Mouse (Mus musculus) limb, embryonic 12.5 days (tissue): ENCODE results near the gene Celf2. TPM values are rescaled to one million over a fixed set of nuclear protein-coding genes. Genes with fewer than 3 reads are reported as not detected.
"Not testable (repeated sequence)": the region's sequence is repeated elsewhere in the genome, so short reads cannot be mapped to it uniquely, and the experiment has no call there.

ENCODE experiments used
- ATAC-seq: fragments of 200-750 bp; cut with Nextera tagmentation; 2 replicates; pipeline ENCODE4 v1.8.0; 2017; ENCODE audit warnings: low read depth, moderate TSS enrichment; ENCODE audit not compliant: insufficient number of reproducible peaks, insufficient read depth, low FRiP score, low TSS enrichment
- H3K27ac ChIP-seq: fragments of 300-500 bp; sonication (generic); 2 replicates; pipeline ENCODE4 v1.5.1; 2016; ENCODE audit warnings: mild to moderate bottlenecking, moderate library complexity
- H3K27me3 ChIP-seq: fragments of 300-500 bp; sonication (generic); 2 replicates; pipeline ENCODE4 v1.6.1; 2016; ENCODE audit warnings: mild to moderate bottlenecking, moderate library complexity
- H3K36me3 ChIP-seq: fragments of 300-500 bp; sonication (generic); 2 replicates; pipeline ENCODE4 v1.6.1; 2016; ENCODE audit warnings: mild to moderate bottlenecking, moderate library complexity
- H3K4me1 ChIP-seq: fragments of 300-500 bp; sonication (generic); replicated peaks from 2 replicates; pipeline ENCODE4 v1.6.1; 2016
- H3K4me2 ChIP-seq: fragments of 300-500 bp; sonication (generic); 2 replicates; pipeline ENCODE4 v1.6.1; 2016; ENCODE audit warnings: mild to moderate bottlenecking, moderate library complexity
- H3K4me3 ChIP-seq: fragments of 300-500 bp; sonication (generic); replicated peaks from 2 replicates; pipeline ENCODE4 v1.5.1; 2016; ENCODE audit warnings: mild to moderate bottlenecking
- H3K9ac ChIP-seq: fragments of 300-500 bp; sonication (generic); replicated peaks from 2 replicates; pipeline ENCODE4 v1.6.1; 2016; ENCODE audit warnings: mild to moderate bottlenecking, moderate library complexity
- H3K9me3 ChIP-seq: fragments of 300-500 bp; sonication (generic); 2 replicates; pipeline ENCODE4 v1.6.1; 2016; ENCODE audit warnings: mild to moderate bottlenecking, moderate library complexity
- WGBS: fragments of 180-500 bp; shearing (Covaris S2); methylation state at CpG from one replicate; pipeline ENCODE4 v1.1.7; 2016; 5-methylcytosine and 5-hydroxymethylcytosine counted together
- polyA plus RNA-seq: library from polyadenylated mRNA; unstranded; fragments of >200 nt; fragmentation: Nextera tagmentation; extraction: Ambion mirVana; gene quantifications from 2 replicates; pipeline ENCODE4 v1.2.1, GENCODE M21; 2016

Celf2 gene
- polyA plus RNA-seq, 1 experiment from 2014 or later: 35.6 TPM

DNA sequence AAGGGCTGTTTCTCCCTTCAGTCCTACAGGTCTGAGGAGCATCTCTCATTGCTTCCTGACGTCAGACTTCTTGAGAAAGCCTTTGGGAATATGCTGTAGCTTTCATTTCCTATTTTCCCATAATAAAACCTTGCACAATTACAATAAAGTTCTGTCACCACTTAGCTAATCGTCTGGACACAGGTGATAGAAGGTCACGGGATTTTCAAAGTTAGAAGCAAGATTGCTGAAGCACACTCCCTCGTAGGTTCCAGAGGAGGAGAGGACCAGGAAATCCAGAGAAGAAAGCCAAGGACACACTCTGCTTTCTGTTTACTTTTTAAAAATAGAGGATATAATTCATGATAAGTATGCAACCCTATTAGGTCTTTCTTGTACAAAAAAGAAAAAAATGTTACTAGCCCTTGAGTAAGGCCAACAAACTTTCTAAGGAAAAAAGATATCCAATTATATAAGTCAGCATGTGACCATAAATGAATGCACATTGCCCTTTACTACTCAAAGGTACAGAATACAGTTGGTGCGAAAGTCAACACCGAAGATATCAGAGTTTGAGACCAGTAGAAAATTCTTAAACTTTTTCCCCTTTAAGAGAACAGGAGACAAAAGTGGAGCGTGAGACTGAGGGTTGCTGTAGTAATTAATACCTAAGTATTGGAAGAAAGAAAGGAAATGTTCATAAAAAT, 924.2 kb downstream of the Celf2 start:
- H3K9ac ChIP-seq: no peak overlapping the region
- no peak overlapping the region for H3K4me2 ChIP-seq
- H3K27me3 ChIP-seq: no peaks in the 10 kb centered on the region
- no peaks in the 10 kb centered on the region for H3K36me3 ChIP-seq
- no peak for ATAC-seq
- H3K9me3 ChIP-seq: no peaks in the 10 kb centered on the region
- H3K4me3 ChIP-seq: no peak overlapping the region
- WGBS: 69% methylated on average over 7 of the region's 7 CpGs
- H3K27ac ChIP-seq: no peak overlapping the region
- H3K4me1 ChIP-seq: peaks cover 6% of the 10 kb centered on the region

DNA sequence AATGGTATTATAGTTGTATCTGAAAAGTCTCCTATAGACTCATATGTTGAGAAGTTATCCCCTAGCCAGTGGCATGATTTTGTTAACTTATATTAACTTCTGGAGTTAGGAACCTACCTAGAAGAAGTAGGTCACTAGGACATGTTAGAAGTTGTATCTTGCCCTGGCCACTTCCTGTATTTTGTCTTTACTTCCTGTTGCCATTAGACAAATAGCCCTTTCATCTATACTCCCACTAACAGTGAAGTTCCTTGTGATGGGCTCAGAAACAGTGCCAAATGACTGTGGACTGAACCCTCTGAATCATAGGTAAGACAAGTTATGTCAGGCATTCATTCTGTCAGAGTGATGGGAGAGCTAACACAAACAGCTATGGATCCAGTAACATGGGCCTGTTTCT, 926.7 kb downstream of the Celf2 start:
- no peak for ATAC-seq
- Histone ChIP-seq H3K9me3 (no peaks in the 10 kb centered on the region), H3K4me2 (no peak overlapping the region), H3K27ac (no peak overlapping the region), H3K27me3 (no peaks in the 10 kb centered on the region), H3K9ac (no peak overlapping the region), H3K4me3 (no peak overlapping the region), H3K4me1 (0 out of 2 replicates have a peak, but pooled peaks cover 3% of the 10 kb centered on the region), H3K36me3 (no peaks in the 10 kb centered on the region)

DNA sequence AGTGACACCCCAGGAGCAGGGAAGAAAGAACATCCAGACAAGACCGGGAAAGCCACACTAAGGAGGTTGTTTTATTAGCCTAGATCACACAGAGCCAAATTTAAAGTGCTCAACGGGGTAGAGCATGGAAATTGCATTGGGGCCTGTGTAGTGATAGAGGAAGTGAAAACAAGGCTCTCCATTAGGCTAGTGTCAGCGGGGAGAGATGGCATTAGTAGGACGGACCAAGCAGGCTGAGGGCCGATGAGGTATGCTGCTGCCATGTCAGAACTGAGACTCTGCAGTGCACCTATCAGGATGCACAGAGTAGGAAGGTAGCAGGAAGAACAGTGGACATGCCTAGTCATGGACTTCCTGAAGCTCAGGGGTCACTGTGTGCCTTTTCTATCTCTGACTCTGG, 929.3 kb downstream of the Celf2 start:
- H3K36me3 ChIP-seq: no peaks in the 10 kb centered on the region
- 60% methylated on average over 5 of the region's 5 CpGs for whole genome bisulfite sequencing
- H3K27me3 ChIP-seq: no peaks in the 10 kb centered on the region
- no peaks in the 10 kb centered on the region for H3K9me3 ChIP-seq
- H3K4me1 ChIP-seq: 0 out of 2 replicates have a peak, but pooled peaks cover 2% of the 10 kb centered on the region
- no peak overlapping the region for H3K4me3 ChIP-seq
- H3K9ac ChIP-seq: no peak overlapping the region
- no peak for ATAC-seq
- H3K27ac ChIP-seq: no peak overlapping the region
- no peak overlapping the region for H3K4me2 ChIP-seq

DNA sequence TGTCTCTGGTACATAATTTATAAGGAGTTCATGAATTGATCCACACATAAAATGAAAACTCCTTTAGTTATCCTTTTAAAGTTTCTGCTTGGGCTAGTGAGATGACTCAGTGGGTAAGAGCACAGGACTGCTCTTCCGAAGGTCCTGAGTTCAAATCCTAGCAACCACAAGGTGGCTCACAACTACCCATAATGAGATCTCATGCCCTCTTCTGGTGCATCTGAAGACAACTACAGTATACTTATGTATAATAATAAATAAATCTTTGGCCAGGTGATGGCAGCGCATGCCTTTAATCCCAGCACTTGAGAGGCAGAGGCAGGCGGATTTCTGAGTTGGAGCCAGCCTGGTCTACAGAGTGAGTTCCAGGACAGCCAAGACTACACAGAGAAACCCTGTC, 934.0 kb downstream of the Celf2 start:
- not testable (repeated sequence) for H3K9me3 ChIP-seq, H3K4me1 ChIP-seq, H3K27me3 ChIP-seq, H3K9ac ChIP-seq, H3K4me2 ChIP-seq, H3K27ac ChIP-seq, H3K4me3 ChIP-seq, H3K36me3 ChIP-seq, ATAC-seq
- 94% methylated on average over 3 of the region's 3 CpGs for WGBS

DNA sequence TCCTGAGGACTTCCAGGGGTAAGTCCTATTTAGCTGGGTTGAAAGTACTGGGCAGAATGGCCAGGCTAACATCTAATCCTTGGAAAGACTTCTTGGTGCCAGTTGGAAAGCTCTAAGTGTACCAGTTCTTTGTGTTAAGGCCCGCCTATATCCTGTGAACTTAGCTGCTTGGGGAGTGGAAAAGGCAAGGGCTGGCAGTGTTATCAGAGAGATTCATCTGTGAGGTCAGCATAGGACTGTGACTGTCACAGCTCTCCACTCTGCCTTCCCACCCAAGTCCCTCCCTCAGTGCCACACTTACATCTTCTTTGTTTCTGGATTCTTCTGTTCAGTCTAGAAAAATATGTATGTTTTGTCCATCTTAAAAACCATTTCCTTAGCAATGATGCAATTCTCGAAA, 935.7 kb downstream of the Celf2 start:
- Histone ChIP-seq H3K9me3 (no peaks in the 10 kb centered on the region), H3K27me3 (no peaks in the 10 kb centered on the region), H3K27ac (no peak overlapping the region), H3K4me2 (no peak overlapping the region), H3K4me3 (no peak overlapping the region), H3K36me3 (no peaks in the 10 kb centered on the region), H3K9ac (no peak overlapping the region), H3K4me1 (no peaks in the 10 kb centered on the region)
- no peak for ATAC-seq
- WGBS: 84% methylated on average over 2 of the region's 2 CpGs

DNA sequence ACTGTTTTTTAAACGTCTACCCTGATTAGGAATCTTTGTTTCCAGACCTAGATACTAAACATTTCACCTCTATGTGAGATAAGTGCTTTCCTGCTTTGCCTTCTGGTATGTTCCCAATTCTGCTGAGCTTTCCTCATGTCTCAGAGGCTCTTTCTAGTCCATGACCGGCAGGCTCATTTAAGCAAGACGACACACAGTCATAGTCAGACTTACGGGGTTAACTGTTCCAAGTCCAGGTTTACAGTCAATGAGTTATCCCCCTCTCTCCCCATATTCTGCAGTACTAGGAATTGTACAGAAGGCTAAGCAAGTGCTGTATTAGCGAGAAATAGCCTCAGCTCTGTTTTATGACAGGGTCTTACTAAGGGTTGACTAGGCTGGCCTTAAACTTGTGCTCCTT, 936.4 kb downstream of the Celf2 start:
- ATAC-seq: no peak
- 76% methylated on average over 5 of the region's 5 CpGs for WGBS
- H3K4me3 ChIP-seq: no peak overlapping the region

DNA sequence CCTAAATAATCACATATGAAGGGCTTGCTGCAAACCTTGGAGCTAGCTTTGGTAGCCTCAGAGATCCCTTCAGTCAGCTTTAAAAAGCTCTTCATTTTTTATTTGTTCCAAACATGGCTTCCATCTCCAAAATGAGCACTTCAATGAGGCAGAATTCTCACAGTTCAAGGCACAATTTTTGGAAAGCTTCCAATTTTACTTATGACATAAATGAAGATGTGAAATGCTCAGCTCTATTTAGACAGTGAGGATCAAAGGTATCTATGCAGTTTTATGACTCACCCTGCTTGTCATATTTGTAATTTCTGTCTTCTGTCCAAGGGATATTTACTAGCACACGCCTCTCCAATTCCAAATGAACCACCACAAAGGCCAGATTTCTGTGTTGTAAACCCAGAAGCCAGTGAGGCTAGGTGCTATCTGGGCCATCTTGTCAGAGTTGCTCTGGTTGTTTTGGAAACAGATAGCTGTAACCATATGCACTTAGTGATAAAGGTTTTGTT, 940.3 kb downstream of the Celf2 start:
- Histone ChIP-seq H3K9ac (no peak overlapping the region), H3K27ac (no peak overlapping the region), H3K4me3 (no peak overlapping the region), H3K36me3 (no peaks in the 10 kb centered on the region), H3K4me1 (no peaks in the 10 kb centered on the region), H3K4me2 (no peak overlapping the region), H3K9me3 (no peaks in the 10 kb centered on the region), H3K27me3 (no peaks in the 10 kb centered on the region)
- ATAC-seq: no peak
- WGBS: 73% methylated on average over 1 of the region's 1 CpGs

More for the DNA sequence above, 936.4 kb downstream of the Celf2 start:
- no peak overlapping the region for H3K4me2 ChIP-seq
- no peaks in the 10 kb centered on the region for H3K9me3 ChIP-seq
- no peak overlapping the region for H3K9ac ChIP-seq
- no peaks in the 10 kb centered on the region for H3K4me1 ChIP-seq
- H3K27me3 ChIP-seq: no peaks in the 10 kb centered on the region
- H3K27ac ChIP-seq: no peak overlapping the region
- no peaks in the 10 kb centered on the region for H3K36me3 ChIP-seq

DNA sequence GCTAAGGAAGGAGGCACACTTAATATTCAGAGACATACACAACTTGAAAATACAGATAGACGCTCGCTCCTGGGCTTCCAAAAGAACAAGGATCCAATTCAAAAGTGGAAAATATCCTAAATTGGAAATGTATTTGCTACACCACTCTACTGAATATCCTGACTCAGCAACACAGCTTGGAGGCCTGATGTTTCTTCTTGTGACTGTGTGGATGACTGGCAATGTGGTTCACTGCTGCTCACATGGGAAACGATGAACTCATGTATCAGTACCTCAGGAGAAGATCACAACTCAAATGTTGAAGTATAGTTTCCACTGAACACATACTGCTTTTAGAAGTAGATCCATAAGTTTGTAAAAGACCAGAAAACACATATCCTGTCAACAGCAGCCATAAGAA, 944.2 kb downstream of the Celf2 start:
- ATAC-seq: no peak
- no peaks in the 10 kb centered on the region for H3K4me1 ChIP-seq
- no peaks in the 10 kb centered on the region for H3K36me3 ChIP-seq
- no peak overlapping the region for H3K27ac ChIP-seq
- no peak overlapping the region for H3K4me2 ChIP-seq
- H3K9ac ChIP-seq: no peak overlapping the region
- no peaks in the 10 kb centered on the region for H3K27me3 ChIP-seq
- 87% methylated on average over 3 of the region's 3 CpGs for WGBS
- H3K9me3 ChIP-seq: no peaks in the 10 kb centered on the region
- no peak overlapping the region for H3K4me3 ChIP-seq

DNA sequence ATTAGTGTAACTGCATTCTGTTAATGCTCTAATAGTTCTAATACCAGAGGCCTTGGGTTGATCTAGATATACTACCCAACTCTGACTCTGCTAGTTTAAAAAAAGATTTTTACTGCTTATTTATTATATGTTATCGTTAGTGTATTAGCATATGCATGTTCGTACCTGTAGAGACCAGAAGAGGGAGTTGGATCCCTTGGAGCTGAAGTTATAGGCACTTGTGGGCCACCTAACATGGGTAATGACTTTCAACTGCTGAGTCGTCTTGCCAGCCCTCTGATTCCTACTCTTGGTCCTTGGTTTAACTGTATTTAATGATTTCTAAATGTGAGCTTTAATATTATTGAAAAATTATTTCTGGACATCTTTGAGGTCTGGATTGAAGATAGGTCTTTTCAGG, 948.0 kb downstream of the Celf2 start:
- H3K9ac ChIP-seq: no peak overlapping the region
- 91% methylated on average over 3 of the region's 3 CpGs for WGBS
- no peak overlapping the region for H3K4me2 ChIP-seq
- no peaks in the 10 kb centered on the region for H3K9me3 ChIP-seq
- H3K4me1 ChIP-seq: no peaks in the 10 kb centered on the region
- no peak overlapping the region for H3K27ac ChIP-seq
- H3K4me3 ChIP-seq: no peak overlapping the region
- no peaks in the 10 kb centered on the region for H3K27me3 ChIP-seq
- ATAC-seq: no peak
- H3K36me3 ChIP-seq: no peaks in the 10 kb centered on the region

DNA sequence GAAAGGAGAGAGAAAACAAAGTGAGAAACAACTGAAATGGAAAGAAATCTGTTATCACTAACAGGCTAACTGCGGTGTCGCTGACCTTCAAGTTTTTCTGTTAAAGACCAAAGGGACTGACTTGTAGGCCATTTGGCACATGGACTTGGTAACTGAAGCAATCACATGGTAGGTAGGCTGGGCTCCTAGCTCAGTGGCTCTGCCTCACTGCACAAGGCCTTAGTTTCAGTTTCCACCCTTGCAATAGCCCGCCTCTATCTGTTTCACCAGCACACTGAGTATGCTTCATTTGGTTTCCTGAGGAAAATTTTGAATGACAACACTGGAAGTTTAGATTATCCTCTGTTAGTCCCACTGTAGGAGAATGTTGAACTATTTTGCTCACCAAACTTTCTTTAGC, 948.6 kb downstream of the Celf2 start:
- no peaks in the 10 kb centered on the region for H3K9me3 ChIP-seq
- no peaks in the 10 kb centered on the region for H3K27me3 ChIP-seq
- no peaks in the 10 kb centered on the region for H3K4me1 ChIP-seq
- no peak overlapping the region for H3K9ac ChIP-seq
- H3K4me3 ChIP-seq: no peak overlapping the region
- no peaks in the 10 kb centered on the region for H3K36me3 ChIP-seq
- WGBS: 92% methylated on average over 3 of the region's 3 CpGs
- ATAC-seq: no peak
- no peak overlapping the region for H3K4me2 ChIP-seq
- H3K27ac ChIP-seq: no peak overlapping the region

DNA sequence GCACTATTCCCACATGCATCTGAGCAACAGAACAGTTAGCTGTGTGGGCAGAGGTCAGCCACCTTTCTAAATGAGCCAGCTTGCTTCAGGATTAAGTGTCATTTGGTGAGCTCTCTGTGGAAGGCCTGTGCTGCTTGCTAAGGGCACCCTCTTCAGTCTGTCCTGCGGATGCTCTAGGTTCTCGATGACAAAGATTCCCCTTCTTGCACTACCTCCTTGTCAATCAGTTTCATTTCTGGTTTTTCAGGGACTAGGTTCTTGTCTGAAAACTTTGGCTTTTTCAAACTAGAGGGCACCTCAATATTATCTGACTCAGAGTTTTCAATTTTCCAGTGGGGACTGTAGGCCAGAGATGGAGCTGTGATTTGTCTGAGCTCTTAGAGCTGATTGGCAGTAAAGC, 949.8 kb downstream of the Celf2 start:
- Histone ChIP-seq H3K4me3 (no peak overlapping the region), H3K4me2 (no peak overlapping the region), H3K27ac (no peak overlapping the region), H3K9me3 (no peaks in the 10 kb centered on the region), H3K36me3 (no peaks in the 10 kb centered on the region), H3K27me3 (no peaks in the 10 kb centered on the region), H3K4me1 (no peaks in the 10 kb centered on the region), H3K9ac (no peak overlapping the region)
- 90% methylated on average over 2 of the region's 2 CpGs for WGBS
- ATAC-seq: no peak
